Mouse (Mus musculus) bone marrow macrophage, adult 2 months (primary cell): ENCODE data around the gene Ing4. TPM values are rescaled to one million over a fixed set of nuclear protein-coding genes. Genes with fewer than 3 reads are reported as not detected.

ENCODE experiments used
- H3K27ac ChIP-seq: 2 replicates; pipeline ENCODE4 v1.5.1; 2012; ENCODE audit warnings: low read depth, low read length; ENCODE audit not compliant: insufficient read depth
- H3K4me1 ChIP-seq: 2 replicates; pipeline ENCODE4 v1.6.1; 2012; ENCODE audit warnings: low read length; ENCODE audit not compliant: control insufficient read depth, insufficient read depth
- H3K4me3 ChIP-seq: 2 replicates; pipeline ENCODE4 v1.5.1; 2012; ENCODE audit warnings: mild to moderate bottlenecking, low read length, moderate library complexity; ENCODE audit not compliant: insufficient read depth
- CTCF ChIP-seq: IDR thresholded peaks from 2 replicates; pipeline ENCODE4 v1.5.1; 2012; ENCODE audit warnings: low read depth, mild to moderate bottlenecking, low read length, moderate library complexity
- POLR2A ChIP-seq: IDR thresholded peaks from 2 replicates; pipeline ENCODE4 v1.6.1; 2012; ENCODE audit warnings: mild to moderate bottlenecking, low read depth, low read length, borderline replicate concordance
- polyA plus RNA-seq: library from polyadenylated mRNA; stranded (reverse); fragments of >200 nt; gene quantifications from 2 replicates; pipeline ENCODE4 v1.2.4, GENCODE M21; 2012; ENCODE audit not compliant: missing spikeins, insufficient read depth, insufficient read length

Ing4 gene
- polyA plus RNA-seq, 1 experiment: 113 TPM

DNA sequence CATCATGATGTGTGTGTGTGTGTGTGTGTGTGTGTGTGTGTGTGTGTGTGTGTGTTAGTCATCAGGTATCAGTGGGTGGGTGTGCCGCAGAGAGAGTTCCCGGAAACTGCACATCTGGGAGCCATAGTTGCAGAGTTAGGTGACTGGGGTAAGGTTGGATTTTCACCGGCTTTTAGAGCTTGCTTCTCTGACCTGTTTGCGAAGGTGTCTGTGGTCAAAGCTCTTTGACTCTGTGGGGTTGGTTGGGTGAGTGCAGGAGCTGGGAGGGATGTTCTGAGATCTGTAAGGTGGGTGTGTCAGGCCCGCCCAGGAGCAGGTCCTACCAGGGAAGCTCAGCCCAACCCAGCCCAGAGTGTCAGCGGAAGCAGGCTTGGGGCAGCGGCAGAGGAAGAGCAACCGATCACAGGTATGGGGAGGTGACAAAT lies 28.0 kb downstream of the Ing4 start, which contains the start of gene Lpar5:
Gene Lpar5, plus strand, starts transcription at position 350 of the 425 bp plus-strand sequence.
- Histone ChIP-seq H3K27ac (no peak within 1 kb of the TSS), H3K4me1 (peaks cover 11% of the 10 kb centered on the region), H3K4me3 (no peak within 1 kb of the TSS)
- TF ChIP-seq POLR2A (no peak), CTCF (no peak)

DNA sequence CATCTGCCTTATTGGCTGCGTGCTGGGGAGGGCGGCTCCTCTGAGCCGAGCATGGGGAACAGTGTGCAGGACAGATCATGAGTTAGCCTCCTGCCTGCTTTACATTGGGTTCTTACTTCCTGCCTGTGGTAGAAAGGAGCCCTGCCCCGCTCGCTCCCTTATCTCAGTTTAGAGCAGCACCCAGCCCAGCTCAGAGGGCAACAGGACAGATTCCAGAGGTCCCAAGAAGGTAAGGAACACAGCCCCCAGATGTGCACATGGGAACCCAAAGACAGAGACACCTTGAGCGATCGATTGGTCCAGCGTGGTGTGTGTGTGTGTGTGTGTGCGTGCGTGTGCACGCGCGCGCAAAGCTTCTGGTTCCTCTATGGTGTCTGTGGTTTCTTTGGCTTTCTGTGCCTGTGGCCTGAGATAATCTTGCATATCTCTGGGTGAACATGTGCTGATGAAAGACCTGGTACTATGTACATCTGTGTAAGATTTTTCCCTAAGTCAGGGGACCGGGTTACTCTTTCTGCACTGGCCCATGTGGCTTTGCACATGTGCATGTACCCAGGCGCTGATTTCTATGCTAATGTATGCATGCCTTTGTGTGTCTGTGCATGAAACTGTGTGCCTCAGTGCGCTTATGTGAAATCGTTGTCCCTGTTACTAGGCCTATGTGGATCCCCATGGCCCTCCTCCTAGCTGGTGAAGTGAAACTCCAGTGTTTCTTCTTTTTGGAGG lies 31.8 kb downstream of the Ing4 start:
- TF ChIP-seq POLR2A (no peak), CTCF (no peak)
- Histone ChIP-seq H3K27ac (peak overlapping the region; percentile 84), H3K4me3 (peak overlapping the region; percentile 67), H3K4me1 (peaks cover 30% of the 10 kb centered on the region)

- Histone ChIP-seq H3K4me1 (peaks cover 30% of the 10 kb centered on the region), H3K4me3 (peak overlapping the region; percentile 67), H3K27ac (peak overlapping the region; percentile 84)
- TF ChIP-seq POLR2A: no peak
- TF ChIP-seq CTCF: no peak
These were observed 32.3 kb downstream of the Ing4 start for GRCm38 (mm10) chr6:125071896-125072279.

- Histone ChIP-seq H3K27ac (no peak overlapping the region), H3K4me1 (peaks cover 27% of the 10 kb centered on the region), H3K4me3 (peak overlapping the region; percentile 12; the same call in 1 of the 2 replicates)
- TF ChIP-seq CTCF (no peak), POLR2A (no peak)
These were observed 34.3 kb downstream of the Ing4 start for GRCm38 (mm10) chr6:125073825-125074224.

DNA sequence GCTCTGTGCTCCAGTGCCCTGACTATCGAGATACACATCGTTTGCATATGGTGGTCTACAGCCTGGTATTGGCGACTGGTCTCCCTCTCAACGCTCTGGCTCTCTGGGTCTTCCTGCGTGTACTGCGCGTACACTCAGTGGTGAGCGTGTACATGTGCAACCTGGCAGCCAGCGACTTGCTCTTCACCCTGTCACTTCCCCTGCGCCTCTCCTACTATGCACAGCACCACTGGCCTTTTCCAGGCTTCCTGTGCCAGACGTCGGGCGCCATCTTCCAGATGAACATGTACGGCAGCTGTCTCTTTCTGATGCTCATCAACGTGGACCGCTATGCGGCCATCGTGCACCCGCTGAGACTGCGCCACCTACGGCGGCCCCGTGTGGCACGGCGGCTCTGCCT lies 41.8 kb downstream of the Ing4 start:
- Histone ChIP-seq H3K27ac (no peak overlapping the region), H3K4me1 (peaks cover 22% of the 10 kb centered on the region), H3K4me3 (no peak overlapping the region)
- no peak for TF ChIP-seq CTCF
- no peak for TF ChIP-seq POLR2A

GRCm38 (mm10) chr6:125081797-125082560 lies 42.4 kb downstream of the Ing4 start:
- TF ChIP-seq POLR2A (no peak), CTCF (no peak; the same call in 1 of the 2 replicates)
- no peak overlapping the region for H3K4me3 ChIP-seq
- H3K4me1 ChIP-seq: peaks cover 22% of the 10 kb centered on the region
- peak overlapping the region; percentile 32; the same call in 1 of the 2 replicates for H3K27ac ChIP-seq

DNA sequence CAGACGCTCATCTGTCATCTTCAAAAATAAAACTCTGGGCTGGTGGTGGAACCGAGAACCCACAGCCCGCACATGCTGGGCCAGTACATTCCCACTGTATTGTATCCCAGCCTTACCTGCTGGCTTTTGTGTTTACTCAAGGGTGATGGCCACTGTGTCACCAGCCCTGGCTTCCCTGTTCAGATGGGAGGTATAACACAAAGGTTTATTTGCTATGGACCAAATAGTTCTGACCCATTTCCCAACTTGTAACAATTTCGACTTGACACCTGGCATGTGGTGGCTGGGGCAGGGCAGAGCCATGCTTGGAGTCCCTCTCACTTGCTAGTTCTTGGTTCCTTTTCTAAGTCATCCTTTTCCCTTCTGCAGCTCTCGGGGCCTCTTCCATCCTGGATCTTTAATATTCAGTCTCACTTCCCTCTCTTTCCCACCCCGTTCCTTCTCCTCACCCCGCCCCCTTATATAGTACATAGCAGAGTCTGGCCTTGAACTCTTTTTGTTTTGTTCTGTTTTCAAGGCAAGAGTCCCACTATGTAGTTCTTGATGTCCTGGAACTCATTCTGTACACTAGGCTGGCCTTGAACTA lies 43.3 kb downstream of the Ing4 start:
- Histone ChIP-seq H3K27ac (peak overlapping the region; percentile 35), H3K4me1 (peaks cover 22% of the 10 kb centered on the region), H3K4me3 (no peak overlapping the region)
- TF ChIP-seq POLR2A: no peak
- TF ChIP-seq CTCF: no peak

- Histone ChIP-seq H3K4me3 (no peak overlapping the region), H3K27ac (peak overlapping the region; percentile 59; the same call in 1 of the 2 replicates), H3K4me1 (peaks cover 28% of the 10 kb centered on the region)
- TF ChIP-seq POLR2A: no peak
- TF ChIP-seq CTCF: no peak
These were observed 44.9 kb downstream of the Ing4 start for GRCm38 (mm10) chr6:125084424-125084823.

- H3K4me3 ChIP-seq: no peak overlapping the region
- no peak for TF ChIP-seq CTCF
- TF ChIP-seq POLR2A: no peak
- no peak overlapping the region for H3K27ac ChIP-seq
- H3K4me1 ChIP-seq: peaks cover 23% of the 10 kb centered on the region
These were observed 48.4 kb downstream of the Ing4 start for GRCm38 (mm10) chr6:125087937-125088336.
